Mouse (Mus musculus) naive thymus-derived CD4-positive, alpha-beta T cell, adult 2 months (primary cell): Measurements from ENCODE around the gene Mier3.

Experiments
- DNase-seq: peaks from one replicate; pipeline ENCODE4 v3.0.0-alpha.2; 2011; ENCODE audit warnings: low read depth

The Mier3 gene

DNA sequence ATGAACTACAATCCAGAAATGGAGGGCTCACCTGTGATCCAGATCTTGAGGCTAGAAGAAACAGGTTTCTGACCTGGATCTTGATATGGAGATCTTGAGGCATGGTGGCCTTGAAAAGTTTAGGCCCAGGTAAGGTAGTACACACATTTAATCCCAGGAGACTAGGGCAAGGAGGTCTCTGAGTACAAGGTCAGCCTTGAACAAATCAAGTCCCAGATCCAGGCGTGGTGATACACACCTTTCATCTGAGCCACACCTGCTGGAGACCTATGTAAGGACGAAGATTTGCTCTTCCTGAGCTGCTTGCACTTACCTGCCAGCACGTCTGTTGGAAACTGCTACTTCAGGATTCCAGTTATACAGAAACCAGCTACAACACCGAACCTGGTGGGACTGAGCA, at the start of gene Mier3:
TSS of gene Mier3 (plus strand) at position 301 of the 400 bp plus-strand sequence.
- DNase-seq: no peak

DNA sequence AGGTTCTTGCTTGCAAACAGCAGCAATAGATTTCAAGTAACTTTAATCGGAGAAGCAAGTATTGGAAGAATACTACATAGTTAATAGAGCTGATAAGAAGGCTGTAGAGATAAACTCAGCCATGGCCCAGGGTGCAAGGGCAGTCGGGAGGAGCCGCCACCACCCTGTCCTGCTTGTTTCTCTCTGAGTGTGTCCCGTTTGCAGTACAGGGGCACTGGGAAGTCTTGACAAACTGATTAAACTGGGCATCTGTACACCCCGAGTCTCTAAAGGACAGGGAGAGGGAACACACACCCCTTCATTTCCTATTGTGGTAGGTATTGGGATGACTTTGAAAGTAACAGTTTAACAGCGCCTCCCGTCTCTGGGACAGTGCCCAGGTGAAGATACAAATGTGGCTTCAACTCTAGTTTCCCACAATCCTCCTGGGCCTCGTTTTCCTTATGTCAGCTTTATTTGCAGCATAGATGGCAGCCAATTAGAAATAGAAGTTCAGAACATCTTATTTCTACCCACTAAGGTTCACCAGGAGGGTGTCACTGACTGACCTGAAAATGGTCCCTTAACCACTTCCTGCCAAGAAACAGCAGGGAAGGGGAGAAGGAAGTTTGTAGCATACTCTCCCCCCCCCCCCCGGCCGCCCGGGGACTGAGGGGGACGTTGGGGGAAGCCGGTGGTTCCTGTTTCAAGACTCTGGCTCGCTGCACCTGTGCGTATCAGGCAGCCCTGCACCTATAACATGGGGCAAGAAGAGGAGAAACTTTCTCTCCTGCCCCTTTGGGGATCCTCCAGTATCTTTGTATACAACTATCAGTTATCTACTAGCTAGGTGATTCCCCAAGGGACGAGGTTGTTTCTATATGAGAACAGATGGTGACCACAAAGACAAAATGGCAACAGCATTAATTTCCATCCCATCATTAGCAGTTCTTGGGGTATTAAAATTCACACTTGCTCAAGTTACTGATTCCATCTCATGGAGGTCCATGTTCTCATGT, 46.3 kb upstream of the Mier3 start:
- DNase-seq: peak; percentile 30

DNA sequence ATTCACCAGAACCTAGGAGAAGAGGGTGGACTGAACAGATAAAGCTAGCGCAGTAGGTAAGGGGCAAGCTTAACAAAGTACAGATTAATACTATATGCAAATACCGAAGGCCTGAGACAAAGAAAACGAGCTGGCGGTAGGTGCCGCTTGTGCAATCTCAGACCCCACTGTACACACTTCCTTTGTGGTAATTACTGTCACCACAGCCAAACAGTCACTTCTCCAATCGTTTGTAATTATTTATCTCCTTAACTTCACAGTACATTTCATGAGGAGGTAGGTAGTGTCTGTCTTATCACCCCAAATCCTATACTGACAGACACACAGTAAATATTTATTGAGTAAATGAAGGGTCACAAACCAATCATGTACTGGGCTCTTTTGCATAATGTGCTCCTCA, 40.5 kb upstream of the Mier3 start:
- DNase-seq: no peak

DNA sequence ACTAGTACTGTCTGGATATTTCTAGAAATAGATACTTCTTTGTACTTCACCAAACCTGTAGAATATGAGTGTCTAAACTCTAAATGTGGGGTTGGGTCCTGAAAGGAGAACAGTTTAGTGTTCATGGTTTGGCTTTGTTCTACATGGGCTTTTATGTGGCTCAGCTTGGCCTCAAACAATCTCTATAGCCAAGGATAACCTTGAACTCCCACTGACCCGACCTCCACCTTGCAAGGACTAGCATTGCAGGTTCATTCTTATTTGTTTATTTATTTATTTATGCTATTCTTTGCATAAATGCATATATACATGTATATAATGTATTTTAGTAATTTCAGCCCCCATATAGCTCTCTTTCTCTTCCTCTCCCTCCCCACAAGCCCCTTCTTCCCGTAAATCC, 37.1 kb upstream of the Mier3 start:
- no peak for DNase-seq

DNA sequence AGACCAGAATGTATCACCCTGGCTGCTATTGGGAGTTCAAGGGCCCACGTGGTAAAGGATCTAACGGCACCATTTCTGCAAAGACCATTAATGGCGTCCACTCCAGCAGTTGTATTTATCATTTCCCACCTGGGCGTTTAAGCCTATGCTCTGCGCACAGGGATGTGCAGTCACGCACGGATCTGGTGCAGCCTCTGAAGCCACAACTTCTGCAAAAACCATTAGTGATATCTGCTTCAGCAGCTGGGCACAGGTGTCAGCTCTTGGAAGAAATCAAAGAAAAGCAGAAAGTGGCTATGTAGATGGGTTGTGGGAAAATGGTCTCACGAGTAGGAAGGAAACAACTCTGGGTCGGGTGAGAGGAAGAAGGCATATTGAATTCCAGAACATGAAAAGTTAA, 34.6 kb upstream of the Mier3 start:
- no peak for DNase-seq

- no peak for DNase-seq
Measured at GRCm38 (mm10) chr13:111647279-111647678, 33.5 kb upstream of the Mier3 start.

- no peak for DNase-seq
Measured at GRCm38 (mm10) chr13:111651020-111651419, 29.8 kb upstream of the Mier3 start.

GRCm38 (mm10) chr13:111655273-111655672, 25.5 kb upstream of the Mier3 start:
- peak; percentile 39 for DNase-seq

- DNase-seq: peak; percentile 48
Measured at GRCm38 (mm10) chr13:111655856-111656255, 24.9 kb upstream of the Mier3 start.

DNA sequence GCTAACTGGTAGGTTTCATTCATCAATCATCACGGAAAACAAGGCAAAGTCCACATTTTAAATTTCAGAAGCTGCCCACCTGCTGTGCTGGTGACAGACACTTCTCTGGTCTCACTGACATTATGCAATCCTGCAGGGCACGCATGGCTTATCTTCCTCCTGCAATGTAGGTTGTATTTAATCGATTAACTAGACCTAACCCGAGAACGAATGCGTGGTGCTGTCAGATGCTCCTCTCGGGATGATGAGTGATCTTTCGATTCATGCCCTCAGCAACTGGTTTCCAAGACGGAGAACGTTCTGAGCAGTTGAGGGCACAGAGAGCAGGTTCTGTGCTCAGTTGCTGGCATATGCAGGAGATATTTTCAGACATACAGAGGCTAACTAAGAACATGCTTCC, 24.5 kb upstream of the Mier3 start:
- DNase-seq: no peak

- no peak for DNase-seq
Measured at GRCm38 (mm10) chr13:111656769-111657168, 24.0 kb upstream of the Mier3 start.

- DNase-seq: no peak
Measured at GRCm38 (mm10) chr13:111658501-111659280, 22.1 kb upstream of the Mier3 start.

DNA sequence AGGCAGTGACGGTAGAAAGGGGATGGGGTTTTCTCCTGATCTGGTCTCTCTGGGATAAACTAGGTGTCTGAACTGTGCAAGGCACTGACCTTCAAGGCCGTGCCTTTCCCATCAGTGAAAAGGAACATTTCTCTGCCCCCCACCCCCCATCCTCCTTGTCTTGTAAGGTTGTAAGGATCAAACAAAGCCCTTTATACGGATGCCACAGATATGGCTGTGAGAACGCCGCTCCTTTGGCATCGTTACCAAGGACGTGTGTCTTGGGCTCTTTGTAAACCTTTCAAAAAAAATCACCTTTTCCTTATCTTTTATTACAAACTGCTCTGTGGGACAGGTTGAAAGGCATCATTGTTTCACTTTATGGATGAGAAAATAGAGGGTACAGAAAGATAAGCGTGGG, 21.3 kb upstream of the Mier3 start:
- DNase-seq: no peak

GRCm38 (mm10) chr13:111660072-111660471, 20.7 kb upstream of the Mier3 start:
- DNase-seq: no peak

DNA sequence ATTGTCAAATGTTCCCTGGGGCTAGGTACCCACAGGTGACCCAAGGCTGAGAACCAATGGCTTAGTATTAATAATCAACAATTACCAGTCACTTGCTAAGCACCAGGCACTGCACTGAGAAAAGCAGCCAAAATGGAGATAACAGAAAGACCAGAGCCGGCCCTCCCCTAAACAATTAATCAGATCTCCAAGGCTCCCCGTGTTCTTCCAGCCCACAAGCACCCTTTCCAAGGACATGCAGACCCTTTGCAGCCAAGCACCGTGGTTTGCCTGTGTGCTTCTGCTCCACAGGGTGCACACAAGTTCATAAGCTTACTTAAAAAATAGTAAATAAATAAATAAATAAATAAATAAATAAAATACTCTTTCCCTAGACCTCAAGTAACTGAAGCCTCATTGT, 20.2 kb upstream of the Mier3 start:
- DNase-seq: no peak

DNA sequence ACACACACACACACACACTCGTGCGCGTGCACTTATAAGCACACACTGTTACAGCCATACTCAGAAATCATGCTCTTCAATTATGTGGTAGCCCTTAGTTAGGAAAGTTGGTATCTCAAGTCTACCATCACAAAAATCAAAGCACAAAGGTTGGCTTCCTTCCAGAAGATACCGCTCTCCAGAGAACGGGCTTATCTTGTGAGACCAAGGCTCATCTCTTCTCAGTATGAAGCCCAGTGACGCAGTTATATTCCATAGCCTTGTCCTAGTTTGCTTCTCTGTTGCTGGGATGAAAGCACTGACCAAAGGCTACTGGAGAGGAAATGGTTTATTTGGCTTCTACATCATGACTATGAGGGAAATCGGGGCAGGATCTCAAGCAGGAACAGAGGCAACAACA, 12.8 kb upstream of the Mier3 start:
- no peak for DNase-seq

- no peak for DNase-seq
Measured at GRCm38 (mm10) chr13:111676841-111677240, 3.9 kb upstream of the Mier3 start.

GRCm38 (mm10) chr13:111684056-111684625, 3.4 kb downstream of the Mier3 start:
- DNase-seq: no peak

GRCm38 (mm10) chr13:111685751-111686462, 5.1 kb downstream of the Mier3 start:
- DNase-seq: peak; percentile 84

DNA sequence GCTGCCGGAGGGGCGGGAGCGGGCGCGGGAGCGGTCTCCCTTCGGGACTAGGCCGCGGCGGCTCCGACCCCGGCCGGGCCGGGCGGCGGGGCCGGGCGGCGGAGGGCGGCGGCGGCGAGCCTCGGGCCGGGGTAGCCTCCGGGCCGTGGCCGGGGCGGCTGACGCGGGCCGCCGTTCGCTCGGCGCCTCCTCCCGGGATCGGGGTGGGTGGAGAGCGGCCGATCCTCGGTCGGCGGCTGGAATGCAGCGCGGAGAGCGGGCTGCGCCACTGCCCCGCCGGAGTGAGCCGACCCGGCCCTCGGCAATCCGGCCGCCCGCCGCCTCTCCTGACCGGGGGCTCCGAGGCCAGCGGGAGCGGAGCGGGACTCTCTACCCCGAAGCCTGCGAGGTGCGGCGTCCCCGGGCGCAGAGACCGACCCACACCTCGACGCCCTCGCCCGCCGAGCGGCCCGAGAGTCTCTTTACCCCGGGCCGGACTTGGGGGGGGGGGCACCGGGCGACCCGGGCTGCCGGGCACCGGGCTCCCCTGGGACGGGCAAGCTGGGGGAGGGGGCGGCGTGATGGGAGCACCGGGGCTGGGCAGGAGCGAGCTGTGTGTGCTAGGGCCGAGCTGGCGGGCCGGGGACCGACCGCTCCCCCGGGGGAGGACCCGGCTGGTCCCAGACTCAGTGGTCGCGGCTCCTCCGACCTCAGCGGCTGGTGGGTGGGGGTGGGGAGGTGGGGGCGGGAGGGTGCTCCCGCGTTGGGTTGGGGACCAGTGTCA, 5.9 kb downstream of the Mier3 start:
- DNase-seq: peak; percentile 36

GRCm38 (mm10) chr13:111687285-111687781, 6.6 kb downstream of the Mier3 start:
- DNase-seq: peak; percentile 51
